Mouse (Mus musculus) megakaryocyte, embryonic 14.5 days (primary cell): ENCODE measurements around the gene Ttc29. TPM values are rescaled to one million over a fixed set of nuclear protein-coding genes. Genes with fewer than 3 reads are reported as not detected.
A peak's percentile ranks its signal among the peaks of the same experiment; 100 is the strongest.

ENCODE experiments used
- H3K27me3 ChIP-seq: replicated peaks from 2 replicates; pipeline ENCODE3; 2012; ENCODE audit warnings: inconsistent platforms
- H3K36me3 ChIP-seq: replicated peaks from 2 replicates; pipeline ENCODE3; 2012; ENCODE audit warnings: low read length, inconsistent platforms, mixed read lengths
- H3K4me1 ChIP-seq: 2 replicates; pipeline ENCODE4 v1.6.1; 2012; ENCODE audit warnings: inconsistent platforms
- H3K4me3 ChIP-seq: replicated peaks from 2 replicates; pipeline ENCODE3; 2012; ENCODE audit warnings: moderate library complexity, mild to moderate bottlenecking, inconsistent platforms
- H3K9me3 ChIP-seq: 2 replicates; pipeline ENCODE4 v1.6.1; 2012; ENCODE audit warnings: inconsistent platforms
- FLI1 ChIP-seq: IDR thresholded peaks from 2 replicates; pipeline ENCODE4 v1.6.1; 2012; ENCODE audit warnings: low read length, inconsistent platforms, mixed read lengths
- GATA1 ChIP-seq: IDR thresholded peaks from 3 replicates; pipeline ENCODE4 v1.6.1; 2012; ENCODE audit warnings: mixed read lengths, low read length, inconsistent platforms, borderline replicate concordance
- polyA plus RNA-seq: library from polyadenylated mRNA; stranded (reverse); fragments of >175 nt; gene quantifications from 2 replicates; pipeline ENCODE4 v1.2.3, GENCODE M21; 2012; ENCODE audit warnings: low replicate concordance; ENCODE audit not compliant: insufficient read depth

Ttc29 gene
- polyA plus RNA-seq, 1 experiment, result not detected

DNA sequence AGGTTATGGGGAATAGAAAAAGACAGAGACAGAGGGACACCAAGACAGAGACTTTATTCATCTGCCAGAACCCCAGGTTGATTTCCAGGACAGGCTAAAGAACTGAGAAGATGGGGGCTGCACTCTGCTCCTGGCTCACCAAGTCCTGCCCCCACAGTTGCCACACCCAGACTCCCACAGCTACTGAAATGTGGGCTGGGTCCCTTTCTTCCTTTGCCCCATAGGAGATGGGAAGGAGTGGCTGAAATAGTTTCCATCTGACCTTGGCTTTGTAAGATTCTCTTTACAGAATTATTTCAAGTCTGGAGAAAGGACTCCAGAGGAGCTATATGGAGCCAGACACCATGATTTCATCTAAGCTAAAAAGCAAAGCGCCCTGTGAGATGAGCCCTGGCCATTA lies 219.4 kb downstream of the Ttc29 start:
- TF ChIP-seq FLI1, result no peak
- TF ChIP-seq GATA1, result no peak
- H3K9me3 ChIP-seq, result peaks cover 6% of the 10 kb centered on the region; the same call in 1 of the 2 replicates

DNA sequence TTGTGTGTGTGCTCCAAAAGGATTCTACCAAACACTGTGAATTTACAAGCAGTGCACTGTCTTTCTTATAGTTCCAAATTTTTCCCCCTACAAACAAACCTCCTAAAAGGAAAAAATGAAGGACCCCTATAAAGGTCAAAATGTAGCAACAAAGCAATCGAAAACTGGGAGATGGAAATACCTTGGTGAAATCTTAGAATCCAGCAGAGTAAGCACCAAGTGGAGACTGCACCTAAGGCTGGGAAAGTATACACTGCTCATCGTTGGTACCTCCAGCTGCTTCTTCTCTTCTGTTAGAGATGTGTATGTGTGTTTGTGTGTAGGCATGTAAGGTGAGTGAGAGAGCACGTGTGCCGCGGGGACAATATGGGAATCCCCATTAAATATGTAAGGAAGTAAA lies 220.2 kb downstream of the Ttc29 start:
- H3K36me3 ChIP-seq, result no peaks in the 10 kb centered on the region
- H3K4me3 ChIP-seq, result no peak overlapping the region
- peaks cover 6% of the 10 kb centered on the region; the same call in 1 of the 2 replicates for H3K9me3 ChIP-seq
- TF ChIP-seq FLI1 (no peak), GATA1 (no peak)
- H3K27me3 ChIP-seq, result peaks cover 56% of the 10 kb centered on the region
- H3K4me1 ChIP-seq, result peaks cover 24% of the 10 kb centered on the region; the same call in 1 of the 2 replicates

More for the DNA sequence above, 219.4 kb downstream of the Ttc29 start:
- H3K4me1 ChIP-seq, result peaks cover 17% of the 10 kb centered on the region; the same call in 1 of the 2 replicates
- H3K36me3 ChIP-seq, result no peaks in the 10 kb centered on the region
- H3K27me3 ChIP-seq, result peaks cover 53% of the 10 kb centered on the region
- no peak overlapping the region for H3K4me3 ChIP-seq

DNA sequence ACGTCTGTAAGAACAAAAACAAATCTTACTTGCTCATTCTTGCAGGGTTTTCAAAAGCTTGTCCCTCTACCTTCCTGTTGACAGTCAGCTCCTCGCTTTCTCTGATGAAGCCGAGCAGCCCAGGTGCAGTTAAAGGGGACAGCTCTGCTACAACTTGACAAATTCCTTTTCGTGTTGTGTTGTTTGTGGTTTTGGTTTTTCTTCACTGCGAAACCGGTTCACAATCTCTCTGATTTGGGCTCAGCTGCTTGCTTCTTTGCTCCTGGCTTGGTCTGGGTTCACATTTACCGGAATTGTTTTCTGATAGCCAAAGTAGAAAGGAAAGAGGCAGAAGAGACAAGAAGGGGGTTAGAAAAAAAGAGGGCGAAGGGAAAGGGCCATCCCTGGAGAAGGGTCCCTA lies 221.2 kb downstream of the Ttc29 start:
- no peak for TF ChIP-seq FLI1
- TF ChIP-seq GATA1, result no peak
- Histone ChIP-seq H3K4me3 (no peak overlapping the region), H3K4me1 (peaks cover 24% of the 10 kb centered on the region; the same call in 1 of the 2 replicates), H3K27me3 (peaks cover 55% of the 10 kb centered on the region), H3K9me3 (peaks cover 6% of the 10 kb centered on the region; the same call in 1 of the 2 replicates), H3K36me3 (no peaks in the 10 kb centered on the region)

DNA sequence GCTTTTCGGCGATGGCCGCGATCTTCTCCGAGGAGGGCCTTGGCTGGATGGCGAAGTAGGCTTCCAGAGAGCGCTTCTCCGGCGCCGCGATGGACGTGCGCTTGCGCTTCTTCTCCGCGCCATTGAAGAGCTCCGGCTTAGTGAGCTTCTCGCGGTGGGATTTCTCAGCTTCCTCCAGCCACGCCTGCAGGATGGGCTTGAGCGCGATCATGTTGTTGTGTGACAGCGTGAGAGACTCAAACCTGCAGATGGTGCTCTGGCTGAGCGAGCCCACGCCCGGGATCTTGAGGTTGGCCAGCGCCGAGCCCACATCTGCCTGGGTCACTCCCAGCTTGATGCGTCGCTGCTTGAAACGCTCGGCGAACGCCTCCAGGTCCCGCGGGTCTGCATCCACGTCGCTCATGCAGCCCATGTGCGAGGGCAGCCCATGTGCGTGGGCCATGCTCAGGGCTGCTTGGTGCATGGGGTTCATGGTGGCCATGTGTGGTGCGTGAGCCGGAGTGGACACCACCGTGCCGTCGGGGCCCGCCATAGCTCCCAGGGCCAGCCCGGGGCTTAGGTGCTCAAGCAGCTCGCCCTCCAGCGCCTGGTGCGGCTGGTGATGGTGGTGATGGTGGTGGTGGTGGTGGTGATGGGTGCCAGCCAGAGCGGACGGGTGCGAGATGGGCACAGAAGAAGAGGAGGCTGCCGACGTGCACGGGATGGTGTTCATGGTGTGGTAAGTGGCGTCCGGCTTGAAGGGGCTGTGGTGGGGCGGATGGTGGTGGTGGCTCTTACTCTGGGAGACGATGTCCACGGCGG lies 221.9 kb downstream of the Ttc29 start:
- H3K4me3 ChIP-seq, result peak overlapping the region; percentile 56
- H3K36me3 ChIP-seq, result no peaks in the 10 kb centered on the region

DNA sequence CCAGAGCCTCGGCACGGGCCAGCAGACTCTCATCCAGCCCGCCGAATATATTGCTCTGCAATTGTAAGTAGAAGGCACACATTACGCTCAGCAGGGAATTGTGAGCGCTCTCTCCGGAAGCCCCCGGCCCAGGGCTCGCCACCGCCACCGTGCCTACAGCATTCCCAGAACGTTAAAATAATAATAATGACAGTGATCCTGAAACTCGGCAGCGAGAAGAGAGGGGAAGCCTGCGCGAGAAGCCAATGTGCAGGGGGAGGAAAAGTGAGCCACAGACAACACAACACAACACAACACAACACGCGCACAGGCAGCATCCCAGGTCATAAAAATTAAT lies 222.5 kb downstream of the Ttc29 start:
- TF ChIP-seq GATA1 (no peak), FLI1 (no peak)
- H3K4me1 ChIP-seq, result peaks cover 24% of the 10 kb centered on the region; the same call in 1 of the 2 replicates
- no peaks in the 10 kb centered on the region for H3K36me3 ChIP-seq
- no peak overlapping the region for H3K4me3 ChIP-seq
- peaks cover 6% of the 10 kb centered on the region; the same call in 1 of the 2 replicates for H3K9me3 ChIP-seq
- H3K27me3 ChIP-seq, result peaks cover 58% of the 10 kb centered on the region

More for the DNA sequence above, 221.9 kb downstream of the Ttc29 start:
- H3K4me1 ChIP-seq, result peaks cover 24% of the 10 kb centered on the region; the same call in 1 of the 2 replicates
- H3K27me3 ChIP-seq, result peaks cover 54% of the 10 kb centered on the region
- H3K9me3 ChIP-seq, result peaks cover 6% of the 10 kb centered on the region; the same call in 1 of the 2 replicates
- TF ChIP-seq GATA1 (no peak), FLI1 (no peak)

DNA sequence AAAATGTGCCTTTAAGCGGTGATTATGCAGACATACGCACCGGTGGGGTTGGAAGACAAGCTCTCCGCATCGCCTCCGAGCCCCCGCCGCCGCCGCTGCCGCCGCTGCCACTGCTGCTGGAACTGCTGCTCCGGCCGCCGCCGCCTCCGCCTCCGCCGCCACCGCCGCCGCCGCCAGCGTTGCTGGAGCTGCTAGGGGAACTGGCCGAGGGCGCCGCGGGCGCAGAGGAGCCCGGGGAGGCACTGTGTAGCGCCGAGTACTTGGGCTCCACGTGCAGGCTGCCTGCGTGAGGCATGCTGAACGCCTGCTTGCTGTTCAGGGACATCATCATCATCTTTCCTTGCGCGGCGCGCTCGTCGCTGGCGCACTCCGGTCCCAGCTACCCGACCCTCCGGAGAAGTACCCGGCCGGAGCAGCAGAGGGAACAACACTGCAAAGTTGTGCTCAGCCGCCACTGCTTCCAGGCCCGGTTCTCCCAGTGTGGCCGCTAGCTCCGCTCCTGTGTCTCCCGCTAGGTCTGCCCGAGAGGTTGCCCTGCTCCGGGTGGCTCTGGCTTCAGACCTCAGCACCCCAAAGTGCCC lies 223.1 kb downstream of the Ttc29 start, which contains the start of gene Pou4f2:
Gene Pou4f2, minus strand, starts transcription at position 575 of the 581 bp plus-strand sequence.
- TF ChIP-seq GATA1 (no peak), FLI1 (no peak)
- H3K4me3 ChIP-seq, result peak within 1 kb of the TSS; percentile 67
- no peaks in the 10 kb centered on the region for H3K36me3 ChIP-seq
- peaks cover 58% of the 10 kb centered on the region for H3K27me3 ChIP-seq
- peaks cover 24% of the 10 kb centered on the region; the same call in 1 of the 2 replicates for H3K4me1 ChIP-seq
- H3K9me3 ChIP-seq, result peaks cover 6% of the 10 kb centered on the region; the same call in 1 of the 2 replicates

DNA sequence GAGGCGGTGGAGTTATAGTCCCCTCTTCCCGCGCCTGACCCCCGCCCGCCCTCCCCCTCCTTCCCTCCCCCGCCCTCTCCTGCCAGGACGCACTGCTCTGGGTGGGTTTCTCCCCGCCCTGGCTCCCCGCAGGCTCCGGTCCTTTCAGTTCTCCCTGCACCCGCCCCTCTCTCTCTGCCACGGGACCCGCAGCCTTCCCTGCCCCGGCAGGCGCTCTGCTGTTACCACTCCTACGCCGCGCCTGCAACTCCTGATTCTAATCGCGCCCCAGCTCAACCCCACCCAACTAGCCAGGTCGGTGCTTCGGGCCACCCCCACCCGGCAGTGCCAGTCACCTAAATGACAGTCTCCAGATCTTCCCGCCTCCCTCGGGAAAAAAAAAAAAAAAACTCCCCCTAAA lies 223.6 kb downstream of the Ttc29 start:
- TF ChIP-seq FLI1 (no peak), GATA1 (no peak)
- peaks cover 61% of the 10 kb centered on the region for H3K27me3 ChIP-seq
- no peak overlapping the region for H3K4me3 ChIP-seq
- H3K36me3 ChIP-seq, result no peaks in the 10 kb centered on the region
- peaks cover 24% of the 10 kb centered on the region; the same call in 1 of the 2 replicates for H3K4me1 ChIP-seq
- peaks cover 6% of the 10 kb centered on the region; the same call in 1 of the 2 replicates for H3K9me3 ChIP-seq

DNA sequence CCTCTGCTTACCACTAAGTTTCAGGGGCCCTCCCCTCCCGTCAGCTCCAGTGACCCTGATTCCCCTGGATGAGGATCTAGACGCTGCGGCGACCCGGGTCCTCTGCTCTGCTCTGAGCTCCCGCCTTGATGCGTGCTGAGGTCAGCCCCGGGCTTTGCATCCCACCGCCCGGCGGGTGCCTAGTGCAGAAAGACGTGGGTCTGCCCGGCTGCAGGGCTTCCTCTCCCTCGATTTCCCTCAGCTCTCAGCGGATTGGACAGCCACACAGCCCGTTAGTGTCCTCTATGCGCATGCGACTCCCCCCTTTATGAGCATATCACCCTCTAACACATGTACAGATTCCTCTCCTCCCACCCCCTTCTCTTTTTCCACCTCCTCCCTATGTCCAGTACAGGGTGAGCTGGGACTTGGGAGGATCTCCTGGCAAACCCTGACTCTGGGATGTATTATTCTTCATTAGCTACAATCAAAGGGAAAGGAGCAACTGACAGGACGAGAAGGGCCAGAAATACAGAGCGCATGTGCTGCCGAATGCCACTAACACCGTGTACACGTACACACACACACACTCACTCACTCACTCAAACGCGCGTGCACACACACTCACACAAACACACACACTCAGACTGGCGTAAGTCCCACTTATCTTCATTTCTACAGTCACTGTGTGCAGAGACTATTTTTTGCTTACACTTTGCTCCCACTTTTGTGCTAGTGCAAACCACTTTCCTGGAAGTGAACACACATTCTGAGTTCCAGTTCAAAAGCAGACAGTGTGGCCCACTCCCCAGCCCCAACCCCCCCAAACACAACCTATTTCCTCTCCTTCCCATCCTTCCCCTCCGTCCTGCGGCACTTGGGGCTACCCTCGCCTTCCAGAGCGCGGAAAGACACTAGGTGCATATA lies 224.3 kb downstream of the Ttc29 start:
- TF ChIP-seq GATA1 (no peak), FLI1 (no peak)
- Histone ChIP-seq H3K4me3 (peak overlapping the region; percentile 56), H3K36me3 (no peaks in the 10 kb centered on the region), H3K4me1 (peaks cover 24% of the 10 kb centered on the region; the same call in 1 of the 2 replicates), H3K9me3 (peaks cover 6% of the 10 kb centered on the region; the same call in 1 of the 2 replicates), H3K27me3 (peaks cover 61% of the 10 kb centered on the region)

DNA sequence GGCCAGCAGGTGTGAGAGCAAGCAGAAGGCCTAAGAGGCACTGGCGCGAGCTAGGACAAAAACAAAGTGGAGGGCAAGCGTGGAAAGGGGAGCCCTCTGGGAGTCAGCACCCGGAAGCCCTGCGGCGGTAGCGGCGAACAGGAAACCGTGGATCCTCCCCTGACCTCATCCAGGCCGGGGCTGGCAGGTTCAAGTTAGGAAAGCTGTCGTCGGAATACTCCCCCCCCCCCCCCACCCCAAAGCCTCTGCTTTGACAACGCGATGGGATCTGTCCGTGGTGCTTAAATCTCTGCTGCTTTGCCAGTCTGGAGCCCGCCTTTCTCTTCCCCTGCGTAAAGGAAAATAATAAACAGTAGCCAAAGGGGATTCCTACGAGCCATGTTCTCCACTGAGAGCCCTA lies 225.0 kb downstream of the Ttc29 start:
- TF ChIP-seq FLI1, result no peak
- H3K9me3 ChIP-seq, result peaks cover 6% of the 10 kb centered on the region; the same call in 1 of the 2 replicates
- H3K36me3 ChIP-seq, result no peaks in the 10 kb centered on the region
- H3K4me3 ChIP-seq, result no peak overlapping the region
- peaks cover 58% of the 10 kb centered on the region for H3K27me3 ChIP-seq
- H3K4me1 ChIP-seq, result peaks cover 24% of the 10 kb centered on the region; the same call in 1 of the 2 replicates
